Mouse (Mus musculus): ENCODE measurements around the gene Adgrb3. TPM values are rescaled to one million over a fixed set of nuclear protein-coding genes. Genes with fewer than 3 reads are reported as not detected.
"Not testable (repeated sequence)": the region's sequence is repeated elsewhere in the genome, so short reads cannot be mapped to it uniquely, and the experiment has no call there.

The Adgrb3 gene
- polyA plus RNA-seq, 1 experiment from 2014 or later: 0.06 TPM

- not testable (repeated sequence) for H3K9ac ChIP-seq; H3K4me3 ChIP-seq (replicated peaks); H3K9me3 ChIP-seq (replicated peaks); H3K27me3 ChIP-seq; H3K27ac ChIP-seq (replicated peaks); ATAC-seq (ENCODE audit: insufficient read depth); H3K4me1 ChIP-seq (replicated peaks); H3K4me2 ChIP-seq; H3K36me3 ChIP-seq (replicated peaks)
These were observed 218.7 kb downstream of the Adgrb3 start for GRCm38 (mm10) chr1:25610776-25611175.

GRCm38 (mm10) chr1:25598941-25599340, 230.6 kb downstream of the Adgrb3 start:
- Histone ChIP-seq H3K27me3 (no peaks in the 10 kb centered on the region), H3K4me3 (replicated peaks) (no peak overlapping the region), H3K9ac (no peak overlapping the region), H3K4me2 (no peak overlapping the region), H3K36me3 (replicated peaks) (no peaks in the 10 kb centered on the region), H3K27ac (replicated peaks) (no peak overlapping the region), H3K9me3 (replicated peaks) (no peaks in the 10 kb centered on the region), H3K4me1 (replicated peaks) (no peaks in the 10 kb centered on the region)
- ATAC-seq (ENCODE audit: insufficient read depth): no peak
- WGBS (ENCODE audit: insufficient replicate concordance): 60% methylated on average over 5 of the region's 5 CpGs

DNA sequence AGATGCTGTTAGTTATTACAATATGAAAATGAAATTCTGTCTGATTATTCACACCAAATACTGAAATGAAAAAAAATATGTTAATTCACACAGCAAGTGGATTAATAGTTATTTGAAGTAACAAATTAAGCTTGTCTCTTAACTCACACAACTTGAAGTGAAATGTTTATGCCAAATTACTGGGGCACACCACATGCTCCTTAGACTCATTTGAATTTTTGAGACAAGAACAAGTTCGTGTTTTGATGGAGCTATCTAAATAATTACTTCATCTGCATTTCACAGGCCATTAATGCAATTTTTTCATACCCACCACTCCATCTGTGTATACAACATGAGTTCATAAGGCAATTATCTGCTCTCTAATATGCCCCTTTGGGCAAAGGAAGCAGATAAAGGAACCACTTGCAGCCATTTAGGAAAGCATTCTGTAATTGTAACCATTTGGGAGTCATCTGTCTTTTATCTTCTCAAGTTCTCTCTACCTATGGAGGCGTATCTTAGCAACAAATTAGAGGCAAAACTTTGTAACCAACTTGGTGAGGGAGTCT, 240.9 kb downstream of the Adgrb3 start:
- H3K9me3 ChIP-seq (replicated peaks): no peaks in the 10 kb centered on the region
- H3K36me3 ChIP-seq (replicated peaks): no peaks in the 10 kb centered on the region
- H3K4me2 ChIP-seq: no peak overlapping the region
- no peak for ATAC-seq (ENCODE audit: insufficient read depth)
- WGBS (ENCODE audit: insufficient replicate concordance): 32% methylated on average over 2 of the region's 2 CpGs
- no peaks in the 10 kb centered on the region for H3K27me3 ChIP-seq
- H3K9ac ChIP-seq: no peak overlapping the region
- no peak overlapping the region for H3K4me3 ChIP-seq (replicated peaks)
- H3K27ac ChIP-seq (replicated peaks): no peak overlapping the region
- H3K4me1 ChIP-seq (replicated peaks): no peaks in the 10 kb centered on the region

DNA sequence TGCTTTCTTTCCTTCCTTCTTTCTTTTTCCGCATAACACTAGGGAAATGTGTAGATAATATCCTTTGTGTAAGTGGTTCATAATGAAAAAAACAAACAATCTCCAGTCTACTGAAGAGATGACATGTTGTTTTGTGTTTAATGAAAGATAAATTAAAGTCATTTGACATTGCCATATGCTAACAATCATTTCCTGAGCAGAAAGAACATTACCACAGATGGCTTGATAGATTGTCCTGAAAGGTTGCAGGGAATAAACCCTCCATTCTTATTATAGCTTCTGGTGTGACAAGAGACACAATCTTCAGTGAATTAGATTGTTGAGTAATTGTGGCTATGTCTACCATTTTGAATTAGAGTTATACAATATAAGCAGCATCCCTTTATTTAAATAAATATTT, 247.8 kb downstream of the Adgrb3 start:
- no peaks in the 10 kb centered on the region for H3K36me3 ChIP-seq (replicated peaks)
- no peak overlapping the region for H3K4me2 ChIP-seq
- ATAC-seq (ENCODE audit: insufficient read depth): no peak
- 68% methylated on average over 1 of the region's 1 CpGs for WGBS (ENCODE audit: insufficient replicate concordance)
- H3K27ac ChIP-seq (replicated peaks): no peak overlapping the region
- no peaks in the 10 kb centered on the region for H3K9me3 ChIP-seq (replicated peaks)
- no peak overlapping the region for H3K9ac ChIP-seq
- H3K4me3 ChIP-seq (replicated peaks): no peak overlapping the region
- H3K4me1 ChIP-seq (replicated peaks): no peaks in the 10 kb centered on the region
- no peaks in the 10 kb centered on the region for H3K27me3 ChIP-seq

GRCm38 (mm10) chr1:25577836-25578235, 251.7 kb downstream of the Adgrb3 start:
- Histone ChIP-seq H3K4me1 (replicated peaks) (no peaks in the 10 kb centered on the region), H3K4me3 (replicated peaks) (no peak overlapping the region), H3K36me3 (replicated peaks) (no peaks in the 10 kb centered on the region), H3K9ac (no peak overlapping the region), H3K4me2 (no peak overlapping the region), H3K27ac (replicated peaks) (no peak overlapping the region), H3K27me3 (no peaks in the 10 kb centered on the region), H3K9me3 (replicated peaks) (no peaks in the 10 kb centered on the region)
- WGBS (ENCODE audit: insufficient replicate concordance): 59% methylated on average over 4 of the region's 4 CpGs
- no peak for ATAC-seq (ENCODE audit: insufficient read depth)

DNA sequence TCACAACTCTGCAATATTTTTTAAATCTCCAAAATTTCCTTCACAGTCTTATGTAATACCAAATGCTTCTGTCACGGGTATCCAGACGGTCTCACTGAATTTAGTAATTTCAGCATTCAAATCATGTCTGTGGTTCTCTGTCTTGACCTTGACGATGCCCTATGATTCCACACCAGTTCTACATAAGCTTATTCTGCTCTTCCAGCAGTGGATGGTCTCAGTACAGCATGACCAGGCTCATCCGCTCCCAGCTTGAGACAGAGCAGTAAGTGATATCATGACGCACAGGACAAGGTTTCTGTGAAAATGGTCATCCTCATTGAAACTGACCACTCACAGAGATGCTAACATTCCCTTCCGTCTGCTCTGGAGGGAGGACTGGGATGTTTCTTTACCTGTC, 252.9 kb downstream of the Adgrb3 start:
- Histone ChIP-seq H3K27ac (replicated peaks) (no peak overlapping the region), H3K36me3 (replicated peaks) (no peaks in the 10 kb centered on the region), H3K27me3 (no peaks in the 10 kb centered on the region), H3K4me3 (replicated peaks) (no peak overlapping the region), H3K9me3 (replicated peaks) (no peaks in the 10 kb centered on the region), H3K4me2 (no peak overlapping the region), H3K9ac (no peak overlapping the region), H3K4me1 (replicated peaks) (no peaks in the 10 kb centered on the region)
- no peak for ATAC-seq (ENCODE audit: insufficient read depth)
- WGBS (ENCODE audit: insufficient replicate concordance): 67% methylated on average over 6 of the region's 6 CpGs

DNA sequence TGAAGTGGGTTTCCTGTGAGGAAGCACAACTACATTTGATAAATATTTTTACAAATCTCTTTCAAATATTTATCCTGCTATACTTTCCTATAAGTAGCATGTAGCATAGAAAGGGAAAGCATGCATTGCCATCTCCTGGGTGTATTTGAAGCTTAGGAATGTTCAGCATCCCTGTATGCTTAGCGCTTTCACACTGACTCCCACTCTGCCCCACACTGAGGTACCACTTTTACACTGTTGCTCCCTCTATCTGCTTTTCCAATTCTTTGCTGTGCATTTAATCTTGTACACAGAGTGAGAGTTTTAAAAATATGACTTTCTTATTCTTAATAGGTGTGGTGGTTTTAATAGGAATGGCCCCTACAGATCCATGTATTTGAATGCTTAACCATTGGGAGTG, 261.4 kb downstream of the Adgrb3 start:
- H3K4me2 ChIP-seq: no peak overlapping the region
- WGBS (ENCODE audit: insufficient replicate concordance): 70% methylated on average over 1 of the region's 1 CpGs
- H3K9me3 ChIP-seq (replicated peaks): no peaks in the 10 kb centered on the region
- H3K27me3 ChIP-seq: no peaks in the 10 kb centered on the region
- no peaks in the 10 kb centered on the region for H3K36me3 ChIP-seq (replicated peaks)
- no peak overlapping the region for H3K4me3 ChIP-seq (replicated peaks)
- no peaks in the 10 kb centered on the region for H3K4me1 ChIP-seq (replicated peaks)
- ATAC-seq (ENCODE audit: insufficient read depth): no peak
- H3K27ac ChIP-seq (replicated peaks): no peak overlapping the region
- H3K9ac ChIP-seq: no peak overlapping the region

DNA sequence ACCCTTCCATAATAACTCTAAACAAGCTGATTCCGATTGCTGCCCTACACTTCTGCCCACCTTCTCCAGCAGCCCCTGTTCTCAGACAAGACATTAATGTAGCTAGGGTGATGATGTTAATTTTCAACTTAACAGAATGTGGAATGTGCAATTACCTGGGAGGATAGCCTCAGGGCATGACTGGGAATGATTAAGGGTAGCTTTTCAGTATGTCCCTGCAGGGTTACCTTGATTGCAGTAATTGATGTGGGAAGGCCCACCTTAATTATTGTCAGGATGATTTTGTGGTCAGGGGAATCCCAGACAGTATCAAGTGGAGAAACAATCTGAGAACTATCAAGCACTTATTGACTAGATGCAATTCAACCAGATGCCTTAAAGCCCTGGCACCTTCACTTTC, 283.4 kb downstream of the Adgrb3 start:
- Histone ChIP-seq H3K9me3 (replicated peaks) (no peaks in the 10 kb centered on the region), H3K27me3 (no peaks in the 10 kb centered on the region), H3K36me3 (replicated peaks) (no peaks in the 10 kb centered on the region), H3K27ac (replicated peaks) (no peak overlapping the region), H3K4me3 (replicated peaks) (no peak overlapping the region), H3K4me2 (no peak overlapping the region), H3K9ac (no peak overlapping the region), H3K4me1 (replicated peaks) (no peaks in the 10 kb centered on the region)
- 67% methylated on average over 1 of the region's 1 CpGs for WGBS (ENCODE audit: insufficient replicate concordance)
- ATAC-seq (ENCODE audit: insufficient read depth): no peak

DNA sequence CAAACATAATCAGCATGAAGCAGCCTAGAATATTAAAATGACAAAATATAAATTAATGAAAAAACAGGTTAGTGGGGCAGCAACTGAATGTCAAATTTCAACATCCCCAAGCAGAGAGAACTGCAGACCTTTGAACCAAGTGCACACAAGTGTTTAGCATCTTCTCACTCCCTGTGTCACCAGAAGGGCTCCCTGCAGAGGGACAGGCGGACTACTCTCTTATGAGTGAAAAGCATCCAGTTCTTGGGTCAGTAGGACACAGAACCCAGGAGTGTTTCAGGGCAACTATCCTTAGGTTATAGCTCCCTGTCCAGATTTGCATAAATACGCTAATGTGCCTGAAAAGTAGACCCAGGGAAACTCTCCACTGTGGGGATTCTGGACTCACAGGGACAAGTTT, 285.6 kb downstream of the Adgrb3 start:
- ATAC-seq (ENCODE audit: insufficient read depth): no peak
- H3K4me2 ChIP-seq: no peak overlapping the region
- no peaks in the 10 kb centered on the region for H3K9me3 ChIP-seq (replicated peaks)
- WGBS (ENCODE audit: insufficient replicate concordance): 47% methylated on average over 2 of the region's 2 CpGs
- H3K4me1 ChIP-seq (replicated peaks): no peaks in the 10 kb centered on the region
- no peak overlapping the region for H3K4me3 ChIP-seq (replicated peaks)
- no peaks in the 10 kb centered on the region for H3K27me3 ChIP-seq
- H3K9ac ChIP-seq: no peak overlapping the region
- H3K36me3 ChIP-seq (replicated peaks): no peaks in the 10 kb centered on the region
- no peak overlapping the region for H3K27ac ChIP-seq (replicated peaks)

GRCm38 (mm10) chr1:25542891-25543290, 286.6 kb downstream of the Adgrb3 start:
- no peak for ATAC-seq (ENCODE audit: insufficient read depth)
- no peak overlapping the region for H3K4me2 ChIP-seq
- H3K4me1 ChIP-seq (replicated peaks): no peaks in the 10 kb centered on the region
- WGBS (ENCODE audit: insufficient replicate concordance): 56% methylated on average over 3 of the region's 3 CpGs
- H3K27me3 ChIP-seq: no peaks in the 10 kb centered on the region
- H3K4me3 ChIP-seq (replicated peaks): no peak overlapping the region
- H3K27ac ChIP-seq (replicated peaks): no peak overlapping the region
- no peaks in the 10 kb centered on the region for H3K36me3 ChIP-seq (replicated peaks)
- H3K9ac ChIP-seq: no peak overlapping the region
- H3K9me3 ChIP-seq (replicated peaks): no peaks in the 10 kb centered on the region

DNA sequence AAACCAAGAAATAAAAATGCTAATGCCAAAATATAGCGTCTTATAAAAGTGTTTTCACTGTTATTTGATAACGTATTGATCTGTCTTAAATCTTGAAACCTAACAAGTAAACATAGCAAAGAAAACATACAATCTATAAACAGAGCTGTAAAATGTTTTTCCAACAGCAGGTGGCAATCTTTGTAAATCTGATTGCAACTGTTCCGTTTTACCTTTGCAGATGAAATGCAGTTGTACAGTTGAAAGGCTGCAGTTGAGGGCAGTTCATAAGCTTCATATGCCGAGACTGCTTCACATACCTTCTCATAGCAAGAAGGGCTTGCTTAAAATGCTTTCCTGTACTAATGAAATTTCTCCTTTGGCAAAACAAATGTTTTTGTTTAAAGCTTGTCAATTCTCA, 302.5 kb downstream of the Adgrb3 start:
- no peak for ATAC-seq (ENCODE audit: insufficient read depth)
- Histone ChIP-seq H3K9ac (no peak overlapping the region), H3K4me2 (no peak overlapping the region), H3K9me3 (replicated peaks) (no peaks in the 10 kb centered on the region), H3K27ac (replicated peaks) (no peak overlapping the region), H3K27me3 (no peaks in the 10 kb centered on the region), H3K4me3 (replicated peaks) (no peak overlapping the region), H3K4me1 (replicated peaks) (no peaks in the 10 kb centered on the region), H3K36me3 (replicated peaks) (no peaks in the 10 kb centered on the region)
- 62% methylated on average over 4 of the region's 4 CpGs for WGBS (ENCODE audit: insufficient replicate concordance)

DNA sequence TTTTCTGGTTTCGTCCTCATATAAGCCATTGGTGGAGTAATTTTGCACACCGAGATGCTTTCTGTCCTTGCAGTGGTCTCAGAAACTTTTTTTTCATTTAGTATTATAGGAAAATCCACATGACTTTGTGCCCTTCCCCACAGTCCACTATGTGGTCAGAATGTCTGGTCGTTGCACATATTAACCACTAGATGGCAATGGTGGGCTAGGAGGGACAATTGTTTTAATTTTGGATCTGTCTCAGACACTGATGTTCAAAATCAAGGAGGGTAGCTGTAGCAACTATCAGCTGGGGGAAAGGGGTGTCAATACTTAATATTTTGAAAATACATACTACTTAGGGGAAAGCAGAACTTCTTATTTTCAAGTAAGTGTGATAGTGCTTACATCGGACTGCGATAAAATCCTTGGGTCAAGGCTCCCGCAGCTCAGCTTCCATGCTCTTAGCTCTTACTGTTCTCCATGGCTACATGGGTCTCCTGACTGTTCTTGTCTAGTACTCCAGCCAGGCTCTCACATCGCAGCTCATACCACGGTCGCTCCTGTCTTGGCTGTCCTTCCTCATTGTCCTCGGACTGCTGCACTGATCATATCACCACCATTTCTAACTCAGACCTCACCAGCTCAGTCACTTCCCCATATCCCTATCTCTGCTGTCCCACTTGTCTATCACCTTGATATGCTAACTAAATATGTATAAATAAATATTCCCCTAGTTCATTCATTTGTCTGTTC, 319.0 kb downstream of the Adgrb3 start:
- no peak overlapping the region for H3K27ac ChIP-seq (replicated peaks)
- H3K9ac ChIP-seq: no peak overlapping the region
- H3K27me3 ChIP-seq: no peaks in the 10 kb centered on the region
- no peaks in the 10 kb centered on the region for H3K9me3 ChIP-seq (replicated peaks)
- no peaks in the 10 kb centered on the region for H3K36me3 ChIP-seq (replicated peaks)
- 40% methylated on average over 10 of the region's 10 CpGs for whole genome bisulfite sequencing (ENCODE audit: insufficient replicate concordance)
- H3K4me2 ChIP-seq: no peak overlapping the region
- no peaks in the 10 kb centered on the region for H3K4me1 ChIP-seq (replicated peaks)
- no peak overlapping the region for H3K4me3 ChIP-seq (replicated peaks)
- no peak for ATAC-seq (ENCODE audit: insufficient read depth)

All from liver, embryonic 15.5 days (tissue).